11 mouse cellular contexts compared by ENCODE assay signal in the genomic region with DNA sequence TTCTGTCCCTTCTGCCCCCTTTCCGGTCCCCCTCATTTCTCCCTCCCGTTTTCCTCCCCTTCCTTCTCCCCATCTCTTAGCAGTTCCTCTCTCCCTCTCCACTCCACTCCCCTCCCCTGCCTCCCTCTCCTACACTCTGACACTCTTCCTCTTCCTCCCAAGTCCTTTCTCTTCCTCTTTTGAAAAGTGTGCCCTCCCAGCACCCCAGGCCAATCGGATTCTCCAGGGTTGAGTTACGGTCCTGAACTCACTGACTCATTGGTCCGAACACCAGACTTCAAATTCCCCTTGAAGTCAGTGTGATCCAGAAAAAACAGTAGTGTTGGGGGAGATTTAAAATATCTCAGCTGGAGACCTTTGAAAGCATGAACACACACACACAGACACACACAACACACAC.
A peak's percentile ranks its signal among the peaks of the same experiment; 100 is the strongest.
DNase-seq lines count a peak whose midpoint lies in the region; ATAC-seq and TF ChIP-seq lines count a peak whose summit lies in the region.
"Had no signal": no experiment of that assay in that cellular context is flagged by ENCODE, and none has a peak within 500 bp of the region (broad histone marks: within the 10 kb centered on the region; RNA-seq: fewer than 3 reads in every experiment).

No protein-coding gene starts in this region.

- no peak overlapping the region for H3K27ac ChIP-seq in kidney, embryonic 14.5 days (ENCODE audit: low read depth, low read length)
- H3K27ac ChIP-seq in ES-E14 (ENCODE audit: insufficient read depth, low read depth, low read length, poor library complexity, severe bottlenecking) (peak overlapping the region; percentile 74; the same call in 1 of the 2 replicates), macrophage (peak overlapping the region; percentile 64)
- no peak overlapping the region for H3K27ac ChIP-seq in embryonic facial prominence, embryonic 11.5 days (replicated peaks; ENCODE audit: low read depth, low read length)
- H3K27ac ChIP-seq in left cerebral cortex, adult 2 months: no peak overlapping the region

- H3K79me2 ChIP-seq in macrophage (ENCODE audit: inconsistent target): no peaks in the 10 kb centered on the region

- H3K9ac ChIP-seq in kidney, embryonic 14.5 days (ENCODE audit: low read depth, low read length): no peak overlapping the region
- H3K9ac ChIP-seq in ES-E14 (ENCODE audit: insufficient read depth, low read depth, low read length, poor library complexity, severe bottlenecking): peak overlapping the region; percentile 10; the same call in 1 of the 2 replicates
- no peak overlapping the region for H3K9ac ChIP-seq in embryonic facial prominence, embryonic 11.5 days (replicated peaks; ENCODE audit: low read length)

- H3K4me2 ChIP-seq in kidney, embryonic 14.5 days (replicated peaks; ENCODE audit: low read depth, low read length): peak overlapping the region; percentile 5; the same call in 1 of the 2 replicates
- no peak overlapping the region for H3K4me2 ChIP-seq in embryonic facial prominence, embryonic 11.5 days (ENCODE audit: low read depth, low read length)

- in situ Hi-C loops in ES-E14 (cut with MboI; ENCODE audit: low sequenced_read_pairs in 2 of 2, unreplicated experiment in 2 of 2): no loop called here

- no peak overlapping the region for H3K4me3 ChIP-seq in kidney, embryonic 14.5 days (ENCODE audit: low read length)
- H3K4me3 ChIP-seq in ES-E14 (ENCODE audit: insufficient read depth in 1 of 2, low read depth in 1 of 2, low read length in 2 of 2, poor library complexity in 1 of 2, severe bottlenecking in 1 of 2): peak overlapping the region; percentile 25 to 32; a peak in 2 of 4 replicates
- H3K4me3 ChIP-seq in embryonic facial prominence, embryonic 11.5 days (ENCODE audit: low read depth, low read length): no peak overlapping the region
- peak overlapping the region; percentile 14 for H3K4me3 ChIP-seq in macrophage (ENCODE audit: inconsistent target)
- no peak overlapping the region for H3K4me3 ChIP-seq in left cerebral cortex, adult 2 months

- no peaks in the 10 kb centered on the region for H3K27me3 ChIP-seq in kidney, embryonic 14.5 days (ENCODE audit: control insufficient read depth, insufficient read depth, low read length)
- H3K27me3 ChIP-seq in embryonic facial prominence, embryonic 11.5 days (ENCODE audit: control insufficient read depth, insufficient read depth, low read length): no peaks in the 10 kb centered on the region

- TF ChIP-seq CTCF in left cerebral cortex, adult 2 months (IDR thresholded peaks at IDR 0.05): no peak

- peaks cover 11% of the 10 kb centered on the region for H3K4me1 ChIP-seq in kidney, embryonic 14.5 days (ENCODE audit: control insufficient read depth, insufficient read depth, low read length)
- H3K4me1 ChIP-seq in ES-E14 (ENCODE audit: control insufficient read depth in 2 of 2, insufficient read depth in 2 of 2, low read length in 2 of 2, poor library complexity in 1 of 2): peaks cover 5 to 18% of the 10 kb centered on the region in 2 experiments
- peaks cover 3% of the 10 kb centered on the region; the same call in 1 of the 2 replicates for H3K4me1 ChIP-seq in embryonic facial prominence, embryonic 11.5 days (ENCODE audit: control insufficient read depth, insufficient read depth, low read length)

- no peaks in the 10 kb centered on the region for H3K36me3 ChIP-seq in kidney, embryonic 14.5 days (ENCODE audit: control insufficient read depth, insufficient read depth, low read length)
- H3K36me3 ChIP-seq in ES-E14 (ENCODE audit: control insufficient read depth, insufficient read depth, low read length, poor library complexity, severe bottlenecking): no peaks in the 10 kb centered on the region
- no peaks in the 10 kb centered on the region for H3K36me3 ChIP-seq in embryonic facial prominence, embryonic 11.5 days (replicated peaks; ENCODE audit: control insufficient read depth, insufficient read depth, low read depth, low read length)
- H3K36me3 ChIP-seq in macrophage (ENCODE audit: inconsistent target): no peaks in the 10 kb centered on the region

- intact Hi-C loops in left cerebral cortex, adult 2 months (cut with DNase I): no loop called here

- no peaks in the 10 kb centered on the region for H3K9me3 ChIP-seq in kidney, embryonic 14.5 days (ENCODE audit: control insufficient read depth, low read length)
- H3K9me3 ChIP-seq in ES-E14 (ENCODE audit: control insufficient read depth, insufficient read depth, low read depth, low read length): no peaks in the 10 kb centered on the region
- no peaks in the 10 kb centered on the region for H3K9me3 ChIP-seq in embryonic facial prominence, embryonic 11.5 days (replicated peaks; ENCODE audit: control insufficient read depth, low read length)

- WGBS in kidney, embryonic 14.5 days: 29% methylated on average over 5 of the region's 5 CpGs
- WGBS in embryonic facial prominence, embryonic 11.5 days: 20% methylated on average over 5 of the region's 5 CpGs
- 4% methylated on average over 5 of the region's 5 CpGs for WGBS in macrophage (ENCODE audit: missing documents)

- no peak; the same call in 1 of the 2 replicates for ATAC-seq in kidney, embryonic 14.5 days (ENCODE audit: low FRiP score, low TSS enrichment)
- ATAC-seq in embryonic facial prominence, embryonic 11.5 days (replicated peaks; ENCODE audit: insufficient number of reproducible peaks, low FRiP score, low TSS enrichment, low read depth): no peak
- ATAC-seq: midbrain, embryonic 16.5 days had no signal

- no peak for DNase-seq in kidney, postnatal 14 days
- DNase-seq in ES-E14 (ENCODE audit: low read depth, low spot score): no peak
- DNase-seq in embryonic facial prominence, embryonic 11.5 days (ENCODE audit: low spot score): peak; percentile 46
- DNase-seq in cerebellum, adult 8-10 months: no peak
- no peak for DNase-seq in left cerebral cortex, adult 2 months (ENCODE audit: extremely low spot score in 1 of 2, low spot score in 2 of 2)
- DNase-seq: cerebellum, postnatal 10 days; kidney, adult 2 months; right cerebral cortex, postnatal 4 days had no signal

TF ChIP-seq in ES-E14, 5 proteins besides CTCF, POLR2A, EP300 and RAD21:
- TF ChIP-seq CHD2 (IDR thresholded peaks at IDR 0.05; ENCODE audit: low read depth, low read length): no peak
TF ChIP-seq in ES-E14: peak in this region for 0.

Comparison
In these comparisons a context has a peak if more than half of its experiments do, and no peak if none do; other contexts are left out.
1. H3K27ac ChIP-seq: peak in ES-E14 (single experiment) and macrophage (single experiment); none in kidney, embryonic 14.5 days (single experiment), embryonic facial prominence, embryonic 11.5 days (single experiment) and left cerebral cortex, adult 2 months (single experiment).
2. H3K4me3 ChIP-seq: peak in ES-E14 (2 of 2) and macrophage (single experiment); none in kidney, embryonic 14.5 days (single experiment), embryonic facial prominence, embryonic 11.5 days (single experiment) and left cerebral cortex, adult 2 months (single experiment).